Mouse (Mus musculus) A20 (cell line): ENCODE results near the gene Tfap2e.

Experiments
- DNase-seq: peaks from one replicate; pipeline ENCODE4 v3.0.0-alpha.2; 2011; ENCODE audit warnings: low read depth, low spot score

Gene Tfap2e

DNA sequence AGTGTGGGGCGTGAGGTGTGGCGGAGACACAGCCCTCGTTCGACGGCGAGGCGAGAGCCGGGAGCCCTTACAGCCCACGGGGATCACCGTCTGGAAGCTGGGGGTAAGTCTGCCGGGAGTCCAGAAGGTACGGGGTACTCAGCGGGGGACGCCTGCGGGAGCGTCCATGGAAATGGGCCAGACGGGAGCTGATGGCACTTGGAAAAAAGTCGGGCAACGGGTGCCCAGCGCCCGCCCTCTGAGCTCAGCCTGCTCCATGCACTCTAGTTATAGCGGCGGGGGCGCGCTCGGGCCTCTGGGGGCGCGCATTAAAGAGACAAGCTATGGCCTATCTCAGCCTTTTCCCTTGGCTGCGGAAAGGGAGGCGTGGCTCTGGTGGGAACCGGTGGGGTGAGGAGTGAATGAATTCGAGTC is at the start of gene Tfap2e:
TSS of gene Tfap2e (minus strand) at position 240 of the 414 bp plus-strand sequence.
- DNase-seq: no peak

- DNase-seq: no peak
Observed at GRCm38 (mm10) chr4:126782996-126783395, 47.0 kb upstream of the Tfap2e start.

DNA sequence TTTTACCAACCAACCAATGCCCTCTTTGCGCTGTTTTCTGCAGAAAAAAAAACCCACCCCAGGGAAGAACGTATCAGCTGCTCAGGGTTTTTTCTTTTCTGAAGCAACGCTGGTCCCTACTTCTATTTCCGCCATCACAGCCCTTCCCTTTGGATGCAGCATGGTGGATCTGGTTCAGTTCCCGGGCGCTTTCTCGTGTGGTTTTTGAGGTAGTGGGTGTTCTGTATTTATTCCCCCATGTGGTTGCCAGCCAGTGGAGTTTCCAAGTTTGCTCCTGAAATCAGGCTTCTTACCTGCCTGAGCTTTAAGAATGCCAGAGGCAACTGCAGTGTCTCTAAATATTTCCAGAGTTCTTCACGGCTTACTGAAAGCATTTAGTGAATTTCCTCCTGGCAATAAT is 46.5 kb upstream of the Tfap2e start:
- DNase-seq: no peak

DNA sequence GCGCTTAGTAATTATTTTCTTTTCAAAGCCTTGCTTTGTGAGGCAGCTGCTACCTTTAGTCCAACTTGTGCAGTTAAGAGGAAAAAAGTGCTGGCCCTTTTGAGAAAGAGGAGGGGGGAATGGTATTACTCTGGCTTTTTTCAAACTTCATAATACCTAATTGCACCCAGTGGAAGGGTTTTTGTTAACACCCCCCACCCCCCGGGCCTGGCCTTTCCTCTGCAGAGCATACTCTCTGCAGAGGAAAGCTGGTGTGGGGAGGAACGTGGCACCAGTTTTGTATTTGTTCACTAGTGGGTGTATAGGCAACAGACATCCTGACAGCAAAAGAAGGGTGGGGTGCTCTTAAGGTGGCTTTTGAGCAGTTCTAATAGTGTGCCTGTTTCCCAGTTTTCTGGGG is 45.8 kb upstream of the Tfap2e start:
- DNase-seq: no peak

GRCm38 (mm10) chr4:126779826-126780775 is 44.1 kb upstream of the Tfap2e start:
- no peak for DNase-seq

- DNase-seq: no peak
Observed at GRCm38 (mm10) chr4:126779148-126779581, 43.1 kb upstream of the Tfap2e start.

DNA sequence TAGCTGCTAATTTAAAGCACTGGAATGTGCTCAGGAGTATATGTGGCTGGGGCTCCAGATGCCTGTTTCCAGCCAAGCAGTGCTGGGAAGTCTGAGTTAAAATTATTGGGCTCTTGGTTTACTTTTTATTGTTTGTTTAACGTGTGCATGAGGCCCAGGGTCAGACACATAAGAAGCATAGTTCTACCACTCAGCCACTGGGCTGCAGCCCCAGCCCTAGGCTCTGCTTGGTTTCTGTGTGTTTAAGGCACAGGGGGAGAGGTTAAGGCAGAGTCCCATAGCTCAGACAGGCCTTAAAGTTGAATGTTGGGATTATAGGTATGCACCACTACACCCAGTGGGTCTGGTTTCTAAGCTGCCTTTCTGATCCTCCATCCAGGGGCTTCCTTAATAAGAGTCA is 39.1 kb upstream of the Tfap2e start:
- no peak for DNase-seq

DNA sequence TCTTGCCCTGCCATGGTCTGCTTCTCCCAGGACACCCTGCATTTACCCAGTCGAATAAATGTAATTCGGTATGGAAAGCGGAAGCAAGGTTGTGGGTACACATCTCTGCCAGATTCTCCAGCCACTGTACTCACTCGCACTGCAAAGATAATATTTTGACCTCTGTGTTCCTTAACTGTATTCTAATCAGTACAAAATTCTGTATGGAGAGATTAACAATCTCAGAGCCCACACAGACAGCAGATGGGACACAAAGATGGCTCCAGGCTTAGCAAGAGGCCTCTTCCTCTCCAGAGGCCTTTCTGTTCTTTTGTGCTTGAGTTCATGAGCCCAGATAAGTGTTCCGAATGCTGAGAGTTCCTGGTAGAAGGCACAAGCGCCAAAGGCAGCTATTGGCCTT is 37.8 kb upstream of the Tfap2e start:
- DNase-seq: no peak

DNA sequence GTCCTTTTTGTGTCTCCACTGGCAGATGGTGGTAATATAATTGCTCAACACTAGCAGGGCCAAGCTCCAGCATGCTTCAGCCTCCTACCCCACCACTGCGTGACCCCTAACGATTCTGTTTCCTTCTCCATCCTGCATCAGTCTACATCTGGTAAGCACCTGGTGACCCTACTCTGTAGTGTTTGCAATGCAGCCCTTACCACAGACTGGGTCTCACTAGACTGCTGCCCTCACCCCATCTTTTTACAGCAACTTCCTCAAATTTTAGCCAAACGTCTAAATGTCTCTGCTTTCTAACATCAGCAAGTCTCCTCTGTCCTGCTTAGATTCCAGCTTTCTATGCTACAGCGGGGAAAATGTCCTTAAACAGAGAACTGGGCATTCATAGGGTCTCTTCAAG is 34.8 kb upstream of the Tfap2e start:
- DNase-seq: peak; percentile 11

GRCm38 (mm10) chr4:126769800-126770563 is 33.9 kb upstream of the Tfap2e start:
- DNase-seq: no peak

DNA sequence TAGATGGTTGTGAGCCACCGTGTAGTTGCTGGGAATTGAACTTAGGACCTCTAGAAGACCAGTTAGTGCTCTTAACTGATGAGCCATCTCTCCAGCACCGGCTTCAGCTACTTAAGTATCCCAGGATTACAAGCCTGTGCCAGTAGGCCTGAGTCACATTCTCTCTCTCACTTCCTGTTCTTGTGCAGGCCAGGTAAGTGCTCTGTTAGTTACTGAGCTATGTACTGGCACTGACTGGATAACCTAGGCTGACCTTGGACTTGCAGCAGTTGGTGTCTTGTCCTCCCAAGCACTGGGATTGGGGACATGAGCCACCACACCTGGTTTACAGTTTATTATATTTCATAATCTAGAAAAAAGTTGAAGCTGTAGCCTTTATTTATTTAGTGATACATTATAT is 27.4 kb upstream of the Tfap2e start:
- no peak for DNase-seq

DNA sequence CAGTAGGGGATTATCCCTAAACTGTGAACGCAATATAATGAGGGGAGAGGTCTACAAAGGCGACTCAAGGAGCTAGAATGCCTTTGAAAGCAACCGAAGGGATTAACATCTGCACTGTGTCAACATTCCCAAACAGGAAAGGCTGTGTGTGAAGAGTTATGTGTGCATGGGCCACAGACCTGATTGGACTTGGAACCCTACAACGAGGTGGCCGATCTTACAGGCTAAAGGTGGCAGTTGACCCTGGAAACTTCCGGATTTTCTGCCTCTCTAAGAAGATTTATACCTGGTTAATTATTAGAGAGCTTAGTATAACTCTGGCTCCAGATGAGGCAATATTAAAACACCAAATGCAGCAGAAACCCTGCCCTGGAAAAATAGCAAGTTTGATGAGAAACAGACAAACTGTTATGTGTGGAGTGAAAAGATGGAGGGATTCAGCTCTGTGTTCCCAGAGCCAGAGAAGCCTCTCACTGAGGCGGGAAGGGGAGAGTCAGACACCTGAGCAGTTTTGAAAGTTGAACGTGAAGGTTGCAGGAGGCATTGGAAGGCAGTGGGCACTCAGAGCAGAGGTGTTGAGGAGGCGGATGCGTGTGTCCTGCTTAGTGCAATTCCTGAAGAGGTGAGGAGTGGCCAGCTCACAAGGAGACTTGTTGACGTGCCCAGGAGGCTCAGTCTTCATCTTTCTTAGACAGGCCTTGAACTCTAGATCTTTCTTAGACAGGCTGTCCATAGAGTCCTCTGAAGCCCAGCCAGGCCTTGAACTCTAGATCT is 26.7 kb upstream of the Tfap2e start:
- DNase-seq: no peak

DNA sequence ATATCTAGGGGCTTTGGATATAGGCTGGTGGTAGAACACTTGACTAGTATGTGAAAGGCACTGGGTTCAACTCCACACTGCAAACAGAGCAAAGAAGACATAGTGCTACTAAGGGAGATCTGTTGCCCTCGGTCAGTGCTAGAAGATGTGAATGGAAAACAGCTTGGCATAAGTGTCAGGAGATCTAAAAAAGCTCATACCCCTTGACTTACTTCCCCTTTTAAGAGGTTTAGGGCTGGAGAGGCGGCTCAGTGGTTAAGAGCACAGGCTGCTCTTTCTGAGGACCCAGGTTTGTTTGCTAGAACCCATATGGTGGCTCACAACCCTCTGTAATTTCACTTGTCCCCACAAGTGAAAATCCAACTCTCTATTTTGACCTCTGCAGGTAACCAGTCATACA is 23.4 kb upstream of the Tfap2e start:
- DNase-seq: peak; percentile 52

DNA sequence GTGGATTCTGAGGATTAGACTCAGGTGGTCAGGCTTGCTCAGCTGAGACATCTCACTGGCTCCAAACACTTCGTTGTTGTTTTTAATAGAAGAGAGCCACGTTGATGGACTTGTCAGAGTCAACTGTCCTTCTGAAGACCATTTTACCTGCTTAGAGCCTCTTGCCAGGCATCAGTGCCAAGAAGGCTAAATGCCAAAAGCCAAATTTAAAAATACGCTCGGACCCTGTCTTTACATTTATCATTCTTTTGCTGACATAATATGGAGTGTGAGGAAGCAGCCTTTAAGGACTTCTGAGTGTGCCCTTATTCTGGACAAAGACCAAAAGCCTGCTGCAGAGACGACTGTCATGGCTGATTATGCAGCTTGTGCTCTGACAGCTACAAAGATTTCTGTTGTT is 22.3 kb upstream of the Tfap2e start:
- no peak for DNase-seq

GRCm38 (mm10) chr4:126756766-126757165 is 20.7 kb upstream of the Tfap2e start:
- DNase-seq: no peak

DNA sequence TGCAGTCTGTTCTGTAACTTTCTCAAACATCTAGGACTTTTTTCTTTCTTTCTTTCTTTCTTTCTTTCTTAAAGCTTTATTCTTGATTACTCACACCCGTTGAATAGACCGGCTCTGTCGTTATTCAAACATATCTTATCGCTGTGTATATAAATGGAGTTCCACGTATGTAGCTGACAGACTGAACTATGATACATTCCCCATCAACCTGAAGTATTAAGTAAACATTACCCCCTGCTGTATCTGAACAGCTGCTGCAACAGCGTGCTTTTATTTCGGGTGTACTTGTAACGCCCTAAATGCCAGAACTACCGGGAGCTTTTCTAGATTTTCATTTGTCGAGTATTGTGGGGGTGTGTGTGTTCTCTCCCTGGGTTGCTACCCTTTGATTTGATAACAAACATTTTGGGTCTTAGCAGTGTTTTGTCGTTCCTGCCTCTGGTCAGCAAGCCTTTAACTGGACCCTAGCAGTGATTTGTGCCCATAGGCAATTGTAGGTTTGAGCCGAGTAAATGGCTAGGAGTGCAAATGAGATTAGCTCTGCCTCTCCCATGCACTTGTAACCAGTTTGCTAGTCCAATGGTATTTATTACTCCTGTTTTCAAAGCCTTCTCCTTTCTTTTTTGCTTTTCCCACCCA is 18.8 kb upstream of the Tfap2e start:
- no peak for DNase-seq

DNA sequence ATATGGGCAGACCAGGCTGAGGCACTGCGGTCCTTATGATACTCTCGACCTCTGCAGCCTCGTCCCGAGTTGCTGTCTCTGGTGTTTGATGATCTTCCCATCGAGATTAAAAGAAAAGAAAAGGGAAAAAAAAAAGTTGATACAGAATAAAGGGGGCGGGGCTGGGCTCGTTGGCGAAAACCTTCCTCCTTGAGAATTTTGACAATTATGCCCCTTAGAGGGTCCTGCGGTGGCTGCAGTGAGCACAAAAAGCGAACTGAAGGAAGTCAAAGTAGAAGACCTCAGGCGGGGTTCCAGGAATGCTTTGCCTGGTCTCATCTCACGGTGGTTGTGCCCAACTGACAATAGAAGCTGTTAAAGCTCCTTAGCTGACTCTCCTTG is 18.2 kb upstream of the Tfap2e start:
- DNase-seq: no peak

DNA sequence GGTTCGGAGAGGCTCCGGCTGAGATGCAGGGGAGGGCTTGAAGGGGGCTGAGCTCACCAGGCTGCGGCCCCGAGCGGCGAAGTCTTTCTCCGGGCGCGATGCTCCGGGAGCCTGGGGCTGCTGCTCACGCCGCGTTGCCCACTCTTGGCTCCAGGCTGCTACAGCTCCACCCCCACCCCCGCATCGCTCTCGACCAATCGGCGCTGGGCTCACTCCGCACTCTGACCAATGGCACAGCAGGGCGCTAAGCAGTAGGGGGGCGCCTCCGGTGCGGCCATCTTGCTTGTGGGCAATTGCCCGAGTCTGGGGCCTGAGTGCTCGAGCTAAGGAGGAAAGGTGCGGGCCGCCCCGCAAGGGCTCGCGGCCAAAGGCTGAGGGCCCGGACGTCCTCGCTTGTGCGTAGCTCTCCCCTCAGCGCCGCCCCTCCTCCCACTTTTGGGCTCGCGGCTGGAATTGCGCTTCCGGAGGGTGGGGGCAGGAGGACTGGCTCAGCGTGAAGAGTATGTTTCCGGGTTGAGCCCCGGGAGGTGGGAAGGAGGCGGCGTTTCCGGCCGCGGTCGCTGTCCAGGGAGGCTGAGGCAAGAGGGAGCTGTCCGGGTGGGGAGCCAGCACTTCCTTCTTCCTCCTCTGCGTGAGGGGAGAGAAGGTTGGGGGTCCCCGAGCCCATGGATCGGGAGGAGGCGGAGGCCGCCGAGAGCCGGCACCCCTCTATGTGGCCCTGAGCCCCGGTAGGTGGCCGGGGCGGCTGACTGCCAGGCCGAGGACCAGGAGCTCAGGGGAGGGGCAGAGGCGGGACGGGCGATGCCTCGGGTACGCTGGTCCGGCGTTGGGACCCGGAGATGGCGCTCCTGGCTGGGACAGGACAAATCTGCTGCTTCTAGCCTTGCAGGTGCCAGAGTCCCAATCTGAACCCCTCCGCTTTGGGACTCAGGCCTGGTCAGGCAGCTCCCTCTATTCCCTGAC is 17.5 kb upstream of the Tfap2e start, which contains the start of the genes Ncdn and AU040320:
TSS of gene Ncdn (minus strand) at position 171 of the 963 bp plus-strand sequence.
TSS of gene AU040320 (plus strand) at position 277 of the 963 bp plus-strand sequence.
- DNase-seq: peak; percentile 98

DNA sequence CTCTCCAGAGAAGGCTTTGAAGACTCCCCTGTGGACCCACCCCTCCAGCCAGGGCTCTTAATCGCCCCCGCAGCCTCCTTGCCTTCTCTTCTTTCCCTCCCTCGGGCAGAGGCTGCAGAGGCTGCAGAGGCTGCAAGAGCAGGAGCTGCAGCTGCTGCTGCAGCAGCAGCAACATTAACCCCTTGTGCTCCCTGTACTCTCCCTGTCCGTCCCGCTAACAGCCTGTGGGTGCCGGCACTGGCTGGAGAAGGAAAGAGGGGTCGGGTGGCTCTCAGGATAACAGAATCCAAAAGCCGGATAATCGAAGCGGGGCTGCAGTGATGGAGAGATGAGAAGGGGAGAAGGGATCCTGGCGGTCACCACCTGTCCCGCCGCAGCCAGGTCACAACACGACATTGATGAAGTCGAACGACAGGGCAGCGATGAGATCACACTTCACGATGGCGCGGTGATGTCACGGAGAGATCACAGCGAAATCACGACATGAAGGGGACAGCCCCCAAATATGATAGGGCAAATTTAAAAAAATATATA is 16.6 kb upstream of the Tfap2e start:
- DNase-seq: no peak
